Mouse (Mus musculus) myocyte (in vitro differentiated cells): ENCODE measurements around the gene Cops8.

Experiments used
- E2F4 ChIP-seq: IDR thresholded peaks from one replicate; pipeline ENCODE4 v1.6.1; 2011; ENCODE audit warnings: mild to moderate bottlenecking, control low read depth, moderate library complexity; ENCODE audit not compliant: insufficient read depth
- POLR2A ChIP-seq: IDR thresholded peaks from one replicate; pipeline ENCODE4 v1.6.1; 2011; ENCODE audit warnings: low read depth, mild to moderate bottlenecking, control low read depth, moderate library complexity; ENCODE audit not compliant: insufficient read length
- POLR2AphosphoS2 ChIP-seq: IDR thresholded peaks from one replicate; pipeline ENCODE4 v1.6.1; 2011; ENCODE audit warnings: low read depth, control low read depth; ENCODE audit not compliant: insufficient read length
- SRF ChIP-seq: IDR thresholded peaks from one replicate; pipeline ENCODE4 v1.6.1; 2011; ENCODE audit warnings: low read depth; ENCODE audit not compliant: control insufficient read depth, insufficient read length
- TCF12 ChIP-seq: IDR thresholded peaks from one replicate; pipeline ENCODE4 v1.6.1; 2011; ENCODE audit warnings: mild to moderate bottlenecking, control low read depth; ENCODE audit not compliant: poor library complexity, insufficient read depth, severe bottlenecking

GRCm38 (mm10) chr1:90599226-90599625, 3.6 kb upstream of the Cops8 start:
- TF ChIP-seq E2F4 (no peak), TCF12 (no peak), POLR2AphosphoS2 (no peak), POLR2A (no peak), SRF (no peak)
